Mouse (Mus musculus) naive thymus-derived CD4-positive, alpha-beta T cell, adult 2 months (primary cell): Measurements from ENCODE around the gene Erf.

Source experiments
- DNase-seq: peaks from one replicate; pipeline ENCODE4 v3.0.0-alpha.2; 2011; ENCODE audit warnings: low read depth

Erf gene

GRCm38 (mm10) chr7:25238015-25238706 lies 12.4 kb downstream of the Erf start:
- peak; percentile 97 for DNase-seq

- DNase-seq: peak; percentile 97
Observed at GRCm38 (mm10) chr7:25237249-25238014, 13.1 kb downstream of the Erf start, which contains the start of gene Gsk3a. Gene Gsk3a (minus strand): TSS chr7:25237851.

- DNase-seq: no peak
Observed at GRCm38 (mm10) chr7:25235526-25235925, 15.0 kb downstream of the Erf start.

- DNase-seq: peak; percentile 47
Observed at GRCm38 (mm10) chr7:25233061-25233460, 17.5 kb downstream of the Erf start.

DNA sequence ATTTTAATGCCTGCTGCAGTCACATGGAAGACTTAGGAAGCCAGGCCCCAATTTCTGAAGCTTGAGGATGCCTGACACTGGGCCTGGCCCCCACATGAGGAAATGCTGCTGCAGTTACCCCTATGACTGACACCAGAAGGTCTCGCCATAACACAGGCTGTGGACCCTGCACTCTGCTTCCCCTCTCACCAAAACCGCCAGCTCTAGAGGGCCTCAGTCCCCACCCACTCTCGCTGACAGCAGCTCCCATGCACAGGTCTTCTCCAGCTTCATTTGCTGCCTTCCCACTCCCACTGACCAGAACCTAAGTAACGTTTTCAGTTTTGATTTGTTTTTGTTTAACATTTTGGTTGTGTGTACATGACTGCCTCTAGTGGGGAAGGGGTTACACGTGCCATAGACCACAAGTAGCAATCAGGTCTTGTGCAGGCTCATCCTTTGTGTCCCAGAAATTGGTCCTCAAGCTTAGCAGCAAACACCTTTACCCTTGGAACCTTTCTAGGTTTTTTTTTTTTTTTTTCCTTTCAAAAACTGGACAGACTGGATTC lies 18.4 kb downstream of the Erf start:
- DNase-seq: peak; percentile 43

- DNase-seq: no peak
Observed at GRCm38 (mm10) chr7:25230690-25231285, 19.8 kb downstream of the Erf start.

DNA sequence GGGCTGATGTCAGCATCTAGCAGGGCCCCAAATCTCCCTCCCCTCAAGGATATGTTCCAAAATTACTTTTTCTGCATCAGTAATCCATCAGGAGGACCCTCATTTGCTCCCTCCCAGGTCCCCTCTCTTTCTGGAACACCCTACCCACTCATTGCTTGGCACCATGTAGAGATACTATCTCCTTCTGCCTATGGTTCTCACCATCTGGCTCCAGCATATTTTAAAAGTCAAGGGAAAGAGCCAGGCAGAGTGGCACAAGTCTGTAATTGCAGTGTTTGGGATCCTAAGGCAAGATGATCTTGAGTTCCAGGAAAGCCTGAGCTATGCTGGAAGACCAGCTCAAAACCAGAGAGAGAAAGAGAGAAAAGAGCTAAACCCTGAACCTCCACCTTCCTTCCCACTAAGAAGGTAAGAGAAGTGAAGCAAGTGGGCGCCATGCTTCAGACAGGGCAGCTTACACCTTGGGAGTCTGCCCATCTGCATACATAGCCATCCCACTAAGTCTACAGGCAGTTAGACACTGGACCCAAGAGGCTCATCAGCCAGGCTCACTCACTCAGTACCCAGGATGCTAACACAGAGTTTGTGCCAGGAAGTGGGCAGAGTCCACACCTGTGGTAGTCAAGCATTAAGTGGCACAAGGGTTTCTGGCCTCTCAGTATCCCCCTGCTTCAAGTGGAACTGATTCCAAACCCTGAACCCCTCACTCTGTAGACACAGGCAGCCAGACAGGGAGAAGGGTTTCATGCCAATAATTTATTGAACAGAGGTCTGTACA lies 22.8 kb downstream of the Erf start:
- no peak for DNase-seq

- DNase-seq: no peak
Observed at GRCm38 (mm10) chr7:25222275-25222967, 28.1 kb downstream of the Erf start.

GRCm38 (mm10) chr7:25221102-25221883 lies 29.3 kb downstream of the Erf start, which contains the start of gene Zfp526:
Gene Zfp526 (plus strand): TSS chr7:25221425.
- DNase-seq: peak; percentile 98

DNA sequence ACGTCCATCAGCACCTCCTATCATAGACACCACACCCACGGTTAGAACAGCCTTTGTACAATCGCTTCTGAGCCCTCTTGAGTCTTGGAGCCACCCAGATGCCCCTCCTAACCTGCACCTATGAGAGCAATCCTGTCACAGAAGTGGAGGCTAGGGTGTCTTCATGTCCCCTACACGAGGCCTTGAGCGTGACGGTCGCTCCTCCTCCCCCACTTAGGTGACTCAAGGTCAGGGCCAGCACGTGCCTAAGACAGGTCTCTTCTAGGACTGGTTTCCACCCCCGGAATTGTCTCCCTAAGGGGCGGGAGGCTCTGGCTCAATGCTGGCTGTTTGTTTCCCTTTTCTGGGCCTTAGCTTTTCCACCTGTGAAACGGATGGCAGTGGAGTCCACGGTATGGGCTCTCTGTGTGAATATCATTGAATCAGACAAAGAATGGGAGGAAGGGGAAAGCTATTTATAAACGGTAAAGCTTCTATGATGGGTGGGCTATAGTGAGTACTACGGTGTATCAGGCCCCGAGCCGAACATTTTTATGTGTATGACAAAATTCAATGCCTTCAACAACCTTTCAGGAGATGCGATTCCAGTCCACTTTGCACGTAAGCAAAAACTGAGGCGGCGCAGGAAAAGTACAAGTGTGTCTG lies 30.0 kb downstream of the Erf start, which contains the start of gene Dedd2:
Dedd2 (minus strand) TSS at position 159 of the 645 bp plus-strand sequence.
- peak; percentile 61 for DNase-seq

GRCm38 (mm10) chr7:25219756-25220456 lies 30.7 kb downstream of the Erf start:
- DNase-seq: peak; percentile 99

DNA sequence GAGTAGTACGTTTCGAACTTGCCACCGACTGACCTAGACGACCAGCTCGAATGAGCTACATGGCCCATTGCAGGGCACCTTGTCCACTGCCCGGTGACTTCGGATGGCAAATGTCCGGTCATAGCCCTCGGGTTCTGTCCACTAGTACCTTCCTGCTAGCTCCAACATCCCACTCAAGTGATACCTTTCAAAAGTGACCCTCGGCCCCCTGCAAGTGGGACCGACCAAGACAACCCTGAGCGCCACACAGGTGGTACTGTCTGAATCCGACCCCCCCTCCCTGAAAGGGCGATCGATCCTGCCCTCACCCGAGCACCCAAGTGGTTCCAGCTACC lies 31.2 kb downstream of the Erf start:
- no peak for DNase-seq

DNA sequence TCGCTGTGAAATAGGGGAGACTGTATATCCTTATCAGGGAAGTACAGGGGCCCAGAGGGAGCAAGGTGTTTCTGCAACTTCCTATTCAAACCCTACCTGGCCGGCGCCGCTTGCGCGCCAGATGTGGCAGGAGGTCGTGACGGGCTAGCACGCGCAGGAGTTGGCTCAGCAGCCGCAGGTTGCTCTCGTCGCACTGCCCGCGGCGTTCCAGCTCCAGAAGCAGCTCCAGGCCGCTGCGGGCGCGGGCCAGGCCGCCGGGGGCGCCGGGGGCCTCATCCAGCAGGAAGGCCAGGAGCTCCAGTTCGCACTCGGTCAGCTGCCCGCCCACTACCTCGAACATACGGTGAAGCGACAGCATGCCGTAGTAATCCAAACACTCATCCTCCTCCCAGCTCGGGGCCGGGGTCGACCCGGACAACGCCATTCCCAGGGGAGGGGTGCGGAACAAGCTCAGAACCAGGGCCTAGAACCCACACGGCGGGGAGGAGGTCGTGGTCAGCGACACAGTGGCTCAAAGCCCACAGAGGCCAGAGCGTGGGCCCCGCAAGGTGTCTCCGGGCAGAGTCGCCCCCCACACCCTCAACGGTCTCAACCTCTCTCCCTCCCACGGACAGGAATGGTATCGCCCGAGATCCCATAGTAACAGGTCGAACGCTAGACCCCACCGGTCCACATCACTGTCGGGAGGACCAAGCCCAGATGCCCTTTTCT lies 31.7 kb downstream of the Erf start:
- DNase-seq: peak; percentile 77

- DNase-seq: no peak
Observed at GRCm38 (mm10) chr7:25217653-25218395, 32.7 kb downstream of the Erf start.

DNA sequence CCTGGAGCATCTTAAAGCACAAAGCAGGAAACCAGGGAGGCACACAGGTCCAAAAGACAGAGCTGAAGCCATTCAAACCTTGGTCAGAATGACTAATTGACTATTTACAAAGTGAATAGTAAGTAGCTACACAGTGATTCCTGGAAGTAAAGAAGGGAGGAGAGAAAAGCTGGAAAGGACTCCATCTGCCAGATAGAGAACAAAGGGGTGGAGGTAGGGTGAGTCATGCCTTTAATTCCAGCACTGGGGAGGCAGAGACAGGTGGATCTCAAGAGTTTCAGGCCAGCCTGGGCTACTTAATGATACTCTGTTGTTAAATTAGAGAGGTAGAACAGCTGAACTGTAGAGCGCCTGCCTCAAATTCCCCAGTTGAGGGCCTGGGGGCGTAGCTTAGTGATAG lies 36.4 kb downstream of the Erf start:
- DNase-seq: no peak

DNA sequence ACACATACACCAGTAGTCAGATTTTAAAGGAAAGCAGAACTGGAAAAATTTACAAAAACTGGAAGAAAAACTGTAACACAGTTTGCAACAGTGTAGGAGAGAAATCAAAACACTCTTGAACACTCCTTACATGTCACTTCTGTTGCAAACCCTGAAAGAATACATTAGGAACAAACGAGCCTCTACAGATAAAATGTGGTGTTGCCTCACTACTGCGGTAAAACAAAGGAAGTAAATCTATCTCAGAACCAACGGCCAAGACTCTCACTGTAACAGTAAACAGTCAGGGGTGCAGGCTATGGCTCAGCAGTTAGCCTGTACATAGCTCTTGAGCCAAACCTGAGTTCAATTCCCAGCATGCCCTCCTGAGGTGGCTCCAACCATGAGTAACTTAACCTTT lies 37.5 kb downstream of the Erf start:
- peak; percentile 62 for DNase-seq

DNA sequence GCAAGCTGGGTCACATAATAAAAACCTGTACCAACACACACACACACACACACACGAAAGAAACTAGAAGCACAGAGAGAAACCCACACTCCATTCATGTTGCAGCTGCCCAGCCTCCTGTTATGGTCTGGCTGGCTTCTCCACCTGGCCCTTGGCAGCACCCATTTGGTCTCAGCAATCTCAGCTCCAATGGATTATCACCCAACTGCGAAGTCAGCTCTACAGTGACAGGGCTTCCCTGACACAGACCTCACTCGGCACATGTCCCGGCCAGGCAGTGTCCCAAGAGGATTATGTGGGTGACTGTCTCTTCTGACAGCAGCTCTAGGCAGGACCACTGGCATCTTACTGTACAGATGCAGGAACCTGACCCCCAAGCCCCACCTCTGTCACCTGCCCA lies 40.1 kb downstream of the Erf start:
- no peak for DNase-seq

DNA sequence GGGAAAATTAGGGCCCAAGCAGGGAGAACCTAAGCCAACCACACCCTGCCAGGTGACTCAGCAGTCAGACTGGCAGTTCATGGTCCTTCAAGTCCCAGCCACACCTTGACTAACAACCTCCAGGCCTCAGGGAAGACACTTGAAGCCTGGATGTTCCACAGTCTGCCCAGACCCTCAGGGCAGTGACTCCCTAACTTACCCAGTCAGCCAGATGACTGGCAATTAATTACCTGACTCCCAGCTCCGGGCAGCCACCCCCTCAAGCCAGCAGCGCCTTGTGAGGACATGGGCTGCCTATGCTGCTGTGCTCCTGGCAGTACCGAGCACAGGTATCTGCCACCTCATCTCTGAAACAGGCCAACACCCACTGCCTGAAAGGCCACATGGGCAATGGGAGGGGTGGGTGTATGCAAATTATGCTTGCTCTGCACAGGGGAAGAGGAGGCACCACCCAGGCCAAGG lies 41.4 kb downstream of the Erf start:
- DNase-seq: peak; percentile 61
